Mouse (Mus musculus): Measurements from ENCODE around the gene Lrp2.

The Lrp2 gene

DNA sequence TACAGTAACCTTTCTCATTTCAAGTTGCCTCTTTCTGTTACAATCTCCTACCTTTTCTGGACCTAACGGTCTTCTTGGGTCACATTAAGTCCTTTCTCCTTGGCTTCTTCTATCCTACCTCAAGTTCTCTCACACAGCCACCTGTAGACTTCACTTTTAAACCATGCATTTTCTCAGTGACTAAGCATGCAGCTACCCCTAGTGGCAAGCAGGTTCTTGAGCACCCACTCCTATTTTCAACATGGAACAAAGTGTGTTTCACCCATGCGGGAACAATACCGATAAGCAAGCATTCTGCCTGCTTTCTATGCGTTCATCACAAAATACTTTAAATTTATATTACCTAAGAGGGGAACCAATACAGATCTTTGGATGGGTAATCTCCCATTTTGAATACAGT is 92.7 kb downstream of the Lrp2 start:
- no peak for DNase-seq

DNA sequence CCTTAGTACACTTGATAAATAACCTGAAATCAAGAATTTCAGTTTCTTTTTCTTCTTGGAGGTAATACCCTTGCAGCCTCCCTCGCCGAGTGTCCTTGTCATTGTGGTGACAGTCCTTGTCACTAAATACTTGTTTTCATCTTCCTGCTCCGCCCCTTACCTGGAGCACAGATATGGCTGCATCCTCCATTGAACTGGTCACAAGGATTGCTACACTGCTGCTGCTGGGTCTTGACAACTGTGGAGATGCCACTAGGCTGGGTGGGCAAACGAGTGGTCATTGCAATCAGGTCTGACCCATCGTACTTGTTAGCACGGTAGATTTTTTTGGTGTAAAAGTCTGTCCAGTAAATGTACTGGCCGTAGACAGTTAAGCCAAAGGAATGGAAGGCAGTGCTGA is 104.9 kb downstream of the Lrp2 start:
- DNase-seq, result no peak

DNA sequence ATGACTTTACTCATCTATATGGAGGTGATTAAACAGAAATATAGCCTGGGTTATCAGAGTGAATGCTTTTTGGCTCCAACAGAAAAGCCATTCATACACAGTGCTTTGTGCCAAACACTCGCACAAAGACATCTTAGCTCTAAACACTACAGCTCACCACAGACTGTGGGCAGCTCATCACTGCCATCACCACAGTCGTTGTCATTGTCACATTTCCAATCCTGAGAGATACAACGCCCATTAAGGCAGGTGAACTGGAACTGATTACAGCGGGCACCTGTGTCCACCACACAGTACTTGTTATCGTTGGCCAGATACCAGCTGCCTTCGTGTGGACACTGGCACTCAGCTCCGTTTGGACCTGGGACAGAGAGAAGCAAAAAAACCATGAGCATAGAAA is 106.0 kb downstream of the Lrp2 start:
- DNase-seq, result no peak

DNA sequence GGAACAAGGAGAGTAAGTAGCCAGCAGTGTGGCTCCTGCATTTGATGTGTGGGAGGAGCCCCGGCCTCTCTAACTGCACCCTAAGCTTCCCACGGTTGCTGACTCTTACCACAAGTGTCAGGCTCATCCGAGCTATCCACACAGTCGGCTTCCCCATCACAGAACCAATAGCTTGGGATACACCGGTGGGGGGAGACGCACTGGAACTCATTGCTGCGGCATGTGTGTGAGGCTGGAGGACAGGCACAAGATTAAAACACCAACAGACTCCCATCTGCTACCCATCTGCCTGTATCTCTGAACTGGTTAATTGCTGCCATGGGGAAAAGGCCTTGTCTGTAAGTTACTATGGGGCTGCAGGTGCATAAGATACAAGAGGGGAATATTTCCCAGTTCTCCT is 109.0 kb downstream of the Lrp2 start:
- DNase-seq, result no peak

DNA sequence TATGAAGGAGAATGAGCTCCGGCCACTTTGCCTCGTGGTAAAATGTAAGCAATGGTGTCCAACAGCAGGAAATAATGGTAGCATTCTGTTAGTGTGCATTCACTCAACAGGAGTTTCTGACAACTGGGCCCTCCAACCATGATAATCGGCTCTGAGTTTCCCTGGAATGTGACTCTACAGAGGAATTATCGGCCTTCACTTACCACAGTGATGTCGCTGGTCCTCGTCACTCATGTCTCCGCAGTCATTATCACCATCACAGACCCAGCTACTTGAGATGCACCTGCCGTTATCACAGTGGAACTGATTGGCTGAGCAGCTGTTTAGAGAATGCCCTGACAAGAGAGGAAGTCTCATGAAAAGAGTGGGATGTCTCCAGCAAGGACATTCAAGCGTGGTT is 110.7 kb downstream of the Lrp2 start:
- DNase-seq, result no peak

DNA sequence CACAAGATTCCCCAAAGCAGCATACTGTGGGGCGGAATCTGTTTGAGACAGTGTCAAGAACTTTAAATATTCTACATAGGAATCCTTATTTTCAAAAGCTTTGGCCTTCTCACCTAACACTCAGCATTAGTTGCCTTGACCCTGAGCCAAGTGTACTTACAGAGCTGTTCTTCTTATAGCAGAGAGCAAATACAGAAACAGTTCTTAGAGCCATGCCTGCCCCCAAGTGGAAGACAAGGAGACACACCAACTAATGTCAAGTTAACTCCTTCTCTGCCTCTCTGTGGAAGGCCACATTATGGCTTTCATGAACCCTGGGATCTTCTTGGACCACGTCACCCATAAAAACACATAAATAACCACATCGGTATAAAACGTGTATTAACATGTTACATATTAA is 114.0 kb downstream of the Lrp2 start:
- no peak for DNase-seq

DNA sequence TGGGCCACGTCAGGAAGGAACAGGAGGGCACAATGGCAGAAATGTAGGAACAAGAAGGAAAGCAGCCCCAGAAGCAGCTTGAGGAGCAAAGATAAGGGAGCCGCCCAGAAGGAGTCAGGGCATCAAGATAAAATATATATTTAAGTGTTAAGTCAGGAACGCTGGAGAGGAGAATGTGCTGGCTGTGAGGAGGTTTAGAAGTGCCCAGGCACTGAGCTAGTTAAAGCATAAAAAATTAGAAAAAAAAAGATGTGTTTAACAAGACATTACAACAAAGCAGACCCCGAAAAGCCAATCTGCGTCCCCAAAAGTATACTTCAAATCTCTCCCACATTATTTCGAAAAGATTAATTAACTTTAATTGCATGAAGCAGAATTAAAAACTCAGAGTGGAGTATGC is 122.3 kb downstream of the Lrp2 start:
- no peak for DNase-seq

DNA sequence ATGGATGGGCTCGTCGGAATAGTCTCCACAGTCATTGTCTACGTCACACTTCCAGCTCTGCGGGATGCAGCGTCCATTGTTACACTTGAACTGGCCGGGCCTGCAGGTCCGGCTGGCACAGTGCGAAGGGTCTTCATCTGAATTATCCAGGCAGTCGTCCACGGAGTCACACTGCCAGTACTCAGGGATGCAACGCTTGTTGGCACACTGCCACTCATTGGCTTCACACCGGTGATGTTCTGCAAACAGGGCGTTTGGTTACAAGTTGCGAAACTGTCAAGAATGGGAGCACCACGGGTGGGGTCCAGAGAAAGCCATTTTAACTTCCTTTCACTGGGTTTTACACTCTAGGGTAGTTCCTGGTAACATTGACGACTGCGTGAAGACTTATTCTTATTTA is 126.4 kb downstream of the Lrp2 start:
- DNase-seq, result no peak

DNA sequence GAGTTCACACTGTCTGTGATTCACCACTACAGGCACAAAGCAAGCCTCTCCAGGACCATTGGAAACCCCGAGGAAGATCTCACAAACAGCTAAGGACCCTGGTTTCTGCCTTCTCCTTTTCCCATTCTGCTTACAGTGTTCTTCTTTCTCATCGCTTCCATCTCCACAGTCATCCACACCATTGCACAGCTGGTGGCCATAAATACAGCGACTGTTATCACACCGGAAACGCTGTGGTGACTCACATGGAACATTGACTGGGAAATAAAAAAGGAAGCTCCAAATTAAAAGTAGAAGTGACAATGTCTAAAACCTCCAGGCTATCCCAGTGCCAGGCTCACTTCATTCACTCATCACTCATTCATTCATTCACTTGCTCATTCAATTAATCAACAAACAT is 134.7 kb downstream of the Lrp2 start:
- no peak for DNase-seq

DNA sequence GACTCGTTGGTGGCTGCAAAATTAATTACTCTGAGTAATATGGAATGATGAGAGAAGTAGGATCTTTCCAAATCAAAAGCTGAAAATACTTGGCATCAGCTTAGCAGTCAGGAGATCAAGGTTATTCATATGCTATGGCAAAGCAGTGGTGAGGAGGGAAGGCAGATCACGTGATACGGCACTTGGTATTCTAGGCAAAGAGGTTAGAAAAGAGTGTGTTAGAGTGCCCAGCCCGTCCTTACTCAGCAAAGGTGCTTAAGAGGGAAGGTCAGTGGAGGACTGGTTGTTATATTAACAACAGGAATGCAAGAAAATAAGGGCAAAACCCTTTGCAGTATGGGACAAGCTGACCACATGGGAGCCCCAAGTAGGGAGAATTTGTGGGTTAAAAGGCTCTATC is 137.3 kb downstream of the Lrp2 start:
- DNase-seq, result no peak

DNA sequence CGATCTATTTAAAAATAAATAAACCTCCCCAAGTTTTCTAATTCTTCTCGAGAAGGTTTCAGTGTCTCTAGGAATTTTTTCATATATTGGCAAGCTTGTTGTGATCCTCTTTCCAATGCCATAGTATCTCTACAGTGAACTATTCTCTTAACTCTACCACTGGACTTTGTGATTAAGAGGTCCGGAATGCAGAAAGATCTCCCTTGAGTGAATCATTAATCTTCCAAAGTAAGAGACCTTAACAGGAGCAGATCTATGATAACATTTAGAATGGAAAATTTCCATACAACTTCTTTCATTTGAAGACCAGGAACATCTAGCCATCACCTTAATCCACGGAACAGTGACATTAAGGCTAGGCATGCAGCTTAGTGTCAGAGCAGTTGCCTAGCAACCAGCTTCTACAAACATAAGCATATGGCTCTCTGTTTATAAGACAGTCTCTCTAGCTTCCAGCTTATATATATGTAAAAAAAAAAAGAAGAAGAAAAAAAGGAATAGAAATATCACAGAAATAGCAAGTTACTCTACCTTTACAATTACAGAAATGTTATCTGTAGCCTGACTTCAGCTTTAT is 139.9 kb downstream of the Lrp2 start:
- DNase-seq, result no peak

DNA sequence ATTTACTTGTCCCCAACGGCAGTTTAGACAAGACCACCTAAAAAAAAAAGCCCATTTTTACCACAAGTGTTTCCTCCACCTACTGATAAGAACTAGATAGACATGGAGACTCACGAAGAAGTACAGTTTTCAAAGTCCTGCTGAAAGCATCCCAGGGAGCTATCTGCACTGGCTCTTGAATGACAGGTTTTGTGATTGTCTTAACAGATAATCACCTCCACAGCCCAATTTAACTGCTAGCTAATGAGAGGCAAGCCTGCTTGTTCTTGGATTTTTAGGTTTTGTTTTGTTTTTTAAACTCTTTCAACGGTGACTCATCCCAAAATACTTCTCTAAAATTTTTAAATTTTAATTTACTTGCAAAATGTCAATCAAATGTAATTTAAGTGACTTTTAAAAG is 144.2 kb downstream of the Lrp2 start:
- no peak for DNase-seq

DNA sequence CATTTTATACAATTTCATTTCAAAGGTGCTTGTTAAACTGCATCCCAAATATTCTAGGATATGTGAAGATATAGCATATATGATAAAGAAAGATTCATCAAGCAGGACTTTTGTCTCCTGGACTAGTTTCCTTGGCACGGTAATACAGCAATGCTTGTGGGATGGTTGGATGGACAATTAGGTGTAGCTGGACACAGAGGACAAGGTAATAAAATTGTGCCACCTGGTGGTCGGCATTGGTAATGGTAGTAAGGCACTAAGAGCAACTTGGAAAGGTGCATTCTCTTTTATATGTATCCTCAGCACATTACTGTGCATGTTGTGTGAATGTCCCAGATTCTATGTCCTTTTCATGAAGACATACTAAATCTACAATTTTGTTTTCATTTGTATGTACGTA is 157.7 kb downstream of the Lrp2 start:
- peak; percentile 49 for DNase-seq

DNA sequence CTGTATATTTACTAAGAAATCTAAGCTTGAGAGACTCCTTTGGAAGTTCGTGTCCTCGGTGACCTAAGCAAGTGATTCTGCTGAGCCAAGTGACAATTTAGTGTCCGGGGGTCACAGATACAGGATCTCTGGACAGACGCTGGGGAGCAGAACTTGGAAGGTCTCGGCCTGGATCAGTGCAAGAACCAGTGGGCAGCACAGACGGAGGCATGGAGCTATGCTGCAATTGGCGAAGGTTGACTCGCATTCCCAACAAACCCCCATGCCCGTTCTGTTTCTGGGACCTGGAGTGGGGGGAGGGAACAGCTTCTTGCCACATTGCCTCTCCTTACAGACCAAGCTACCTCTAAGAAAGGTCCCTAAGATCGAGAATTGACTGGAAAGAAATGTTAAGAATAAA is 158.7 kb downstream of the Lrp2 start:
- DNase-seq, result no peak

DNA sequence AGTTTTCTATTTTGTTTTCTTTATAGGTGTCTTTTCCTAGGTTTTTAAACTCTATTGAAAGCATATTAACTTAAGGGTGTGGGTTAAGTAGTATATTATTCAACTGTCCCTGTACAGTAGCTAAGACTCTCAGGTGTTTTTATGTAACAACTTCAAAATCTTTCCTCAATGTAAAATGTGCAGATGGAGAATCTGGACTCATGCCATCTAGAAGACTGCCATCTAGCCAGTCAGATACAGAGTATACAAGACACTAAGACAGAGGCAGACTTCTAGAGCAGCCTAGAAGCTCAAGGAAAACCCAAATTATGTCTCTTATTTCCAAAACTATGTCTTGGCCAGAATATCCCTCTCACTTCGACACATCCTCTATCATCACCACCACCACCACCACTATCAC is 159.8 kb downstream of the Lrp2 start:
- DNase-seq, result no peak

DNA sequence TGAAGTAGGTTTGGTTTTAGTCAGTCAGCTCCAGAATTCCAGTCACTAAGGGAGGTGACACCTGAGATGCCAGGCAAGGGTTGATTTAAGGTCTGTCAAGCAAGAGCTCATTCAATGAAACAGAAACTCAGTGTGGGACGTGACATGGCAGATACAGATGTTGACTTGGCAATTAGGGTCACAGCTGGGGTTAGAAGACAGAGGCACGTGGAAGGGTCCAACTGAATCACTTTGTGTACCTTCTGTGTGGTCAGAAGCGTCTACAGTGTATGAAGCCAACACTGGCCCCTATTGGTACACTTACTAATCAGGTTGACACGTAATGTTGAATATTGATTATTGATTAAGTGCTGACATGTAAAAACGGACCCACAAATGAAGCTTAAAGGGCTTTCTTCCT is 161.0 kb downstream of the Lrp2 start:
- no peak for DNase-seq

DNA sequence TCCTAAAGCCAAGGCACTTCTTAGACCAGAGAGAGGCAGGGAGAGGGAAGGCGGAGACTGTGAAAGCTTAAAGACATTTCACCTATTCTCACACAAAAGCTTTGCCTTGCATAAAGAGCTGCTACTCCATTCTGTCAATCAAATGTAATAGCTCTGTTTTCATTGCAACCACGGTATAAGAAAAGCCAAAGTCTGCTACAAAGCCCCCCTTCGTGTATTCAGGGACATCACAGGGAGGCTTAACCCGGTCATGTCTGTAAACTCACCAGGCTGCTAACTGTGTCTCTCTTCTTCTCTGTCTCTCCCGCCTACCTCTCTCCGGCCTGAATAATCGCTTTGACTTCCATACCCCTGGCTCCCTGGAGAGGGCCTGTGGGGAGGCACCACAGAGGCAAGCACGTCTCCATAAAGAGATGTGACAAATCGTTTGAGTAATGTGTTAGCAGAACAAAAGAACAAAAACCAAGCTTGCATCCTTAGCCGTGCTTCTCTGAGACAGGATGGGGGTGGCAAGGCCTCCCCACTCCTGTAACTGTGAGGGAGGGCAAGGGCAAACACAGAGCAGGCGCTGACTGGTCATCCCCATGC is 167.5 kb downstream of the Lrp2 start:
- no peak for DNase-seq

DNA sequence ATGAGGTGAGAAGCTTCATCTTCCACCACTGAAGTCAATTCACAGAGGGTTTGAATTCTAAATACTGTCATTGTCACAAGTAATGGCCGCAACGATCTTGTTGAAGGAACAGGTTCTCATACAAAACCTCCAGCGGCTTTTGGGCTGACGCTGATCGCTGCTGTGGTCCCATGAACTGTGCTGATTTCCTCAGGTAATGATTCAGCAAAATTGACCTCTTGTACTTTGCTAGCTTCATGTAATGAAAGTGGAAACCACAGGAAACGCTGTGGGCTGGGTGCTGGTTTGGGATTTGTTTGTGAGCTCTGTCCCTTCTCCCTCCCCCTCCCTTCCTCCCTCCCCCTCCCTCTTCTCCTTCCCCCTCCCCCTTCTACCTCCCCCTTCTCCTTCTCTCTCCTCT is 170.8 kb downstream of the Lrp2 start:
- DNase-seq, result no peak

DNA sequence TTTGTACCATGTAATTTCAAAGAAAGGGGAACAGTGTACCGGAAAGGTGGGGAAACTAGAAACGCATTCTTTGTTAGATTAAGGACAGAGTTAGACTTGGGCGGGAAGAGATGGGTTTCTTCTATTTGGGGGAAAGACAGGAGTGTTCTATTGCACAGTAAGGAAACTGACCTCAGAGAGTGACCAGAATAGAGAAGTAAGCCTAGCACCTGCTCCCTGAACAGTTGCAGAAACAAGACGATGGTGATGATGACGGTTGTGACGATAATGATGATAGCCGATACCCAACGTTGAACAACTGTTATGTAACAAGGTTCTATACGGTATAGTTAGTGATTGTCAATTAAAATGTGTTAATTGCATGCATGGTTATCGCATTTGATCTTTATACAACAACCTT is 171.3 kb downstream of the Lrp2 start:
- DNase-seq, result no peak

DNA sequence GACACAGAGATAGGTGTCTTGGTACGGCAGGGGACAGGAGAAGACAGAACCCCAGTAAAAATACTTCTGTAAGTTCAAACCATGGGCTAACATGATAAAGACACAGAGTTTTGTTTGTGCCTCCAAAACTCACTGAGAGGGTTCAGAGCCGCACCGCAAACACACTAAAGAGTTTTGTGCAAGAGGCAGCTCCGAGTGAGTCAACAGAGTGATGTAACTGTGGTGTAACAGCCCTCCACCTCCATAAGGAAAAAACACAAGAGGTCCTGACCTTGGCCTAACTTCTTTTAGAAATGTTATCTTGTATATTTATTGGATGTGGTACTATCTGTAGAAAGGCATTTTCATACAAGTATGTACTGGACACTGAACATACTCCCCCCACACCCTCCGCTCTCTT is 180.2 kb downstream of the Lrp2 start:
- DNase-seq, result no peak

DNA sequence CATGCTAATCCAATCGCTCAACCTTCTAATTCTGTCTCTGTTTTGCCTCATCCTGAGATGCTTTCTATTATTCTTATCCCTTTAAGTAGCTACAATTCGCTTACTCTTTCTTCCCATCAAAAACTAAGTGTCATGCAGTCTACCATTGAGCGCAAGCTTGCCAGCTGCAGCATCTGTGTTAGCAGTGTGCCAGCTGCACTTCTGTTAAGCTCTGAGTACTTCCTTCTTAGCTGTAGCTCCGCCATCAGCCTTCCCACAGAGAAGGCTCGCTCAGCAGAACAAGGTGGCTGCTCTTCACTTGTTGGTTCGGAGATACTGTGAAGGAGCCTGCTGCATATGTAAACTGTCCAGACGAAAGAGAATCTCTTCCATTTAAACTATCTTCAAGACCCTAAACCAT is 183.6 kb downstream of the Lrp2 start:
- no peak for DNase-seq

DNA sequence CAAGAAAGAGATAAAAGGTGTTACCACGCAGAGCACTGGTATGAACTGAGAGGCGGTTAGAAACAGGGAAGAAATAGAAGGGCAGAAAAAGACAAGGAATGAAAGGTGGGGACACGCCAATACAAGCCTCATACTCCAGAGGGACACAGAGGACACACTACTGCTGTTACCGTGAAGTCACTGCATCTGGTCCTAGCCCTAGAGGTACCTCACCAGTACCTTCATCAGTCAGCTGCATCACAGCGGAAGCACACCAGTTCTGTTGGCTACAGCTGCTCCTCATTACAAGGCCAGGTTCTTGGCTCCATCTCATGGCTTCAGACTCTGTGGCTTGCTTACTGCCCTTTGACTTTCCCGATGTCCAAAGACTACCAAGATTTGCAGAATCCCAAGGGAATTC is 184.0 kb downstream of the Lrp2 start:
- no peak for DNase-seq

DNA sequence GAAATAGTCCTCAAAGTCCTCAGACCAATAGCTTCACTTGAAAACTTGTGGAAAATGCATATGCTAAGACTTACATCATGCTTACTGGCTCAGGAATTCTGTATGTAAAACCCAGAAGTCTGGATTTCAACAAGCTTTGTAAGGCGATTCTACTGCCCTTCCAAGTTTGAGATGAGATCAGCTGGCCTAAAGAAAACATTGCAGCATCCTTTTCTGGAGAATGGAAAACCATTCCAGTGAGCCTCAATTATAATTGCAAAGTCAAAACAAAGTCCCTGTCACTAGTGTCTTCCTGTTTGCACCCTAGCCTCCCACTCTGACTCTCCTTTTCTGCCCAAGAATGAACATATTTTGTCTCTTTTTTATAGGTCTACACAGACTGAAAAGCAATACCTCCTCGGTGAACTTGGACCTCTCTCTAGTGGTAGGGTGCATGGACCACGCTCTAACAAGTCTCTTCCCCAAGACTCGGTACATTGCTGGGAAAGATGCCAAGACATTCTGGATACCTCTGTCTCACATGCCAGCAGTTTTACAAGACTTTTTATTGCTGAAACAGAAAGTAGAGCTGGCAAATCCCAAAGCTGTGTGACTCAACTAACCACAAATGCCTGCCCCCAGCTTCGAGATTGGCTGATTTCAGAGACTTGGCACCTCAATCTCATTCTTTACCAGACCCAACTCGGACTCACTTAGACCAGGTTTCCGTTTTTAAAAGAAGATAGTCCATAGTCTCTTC is 184.8 kb downstream of the Lrp2 start:
- no peak for DNase-seq

DNA sequence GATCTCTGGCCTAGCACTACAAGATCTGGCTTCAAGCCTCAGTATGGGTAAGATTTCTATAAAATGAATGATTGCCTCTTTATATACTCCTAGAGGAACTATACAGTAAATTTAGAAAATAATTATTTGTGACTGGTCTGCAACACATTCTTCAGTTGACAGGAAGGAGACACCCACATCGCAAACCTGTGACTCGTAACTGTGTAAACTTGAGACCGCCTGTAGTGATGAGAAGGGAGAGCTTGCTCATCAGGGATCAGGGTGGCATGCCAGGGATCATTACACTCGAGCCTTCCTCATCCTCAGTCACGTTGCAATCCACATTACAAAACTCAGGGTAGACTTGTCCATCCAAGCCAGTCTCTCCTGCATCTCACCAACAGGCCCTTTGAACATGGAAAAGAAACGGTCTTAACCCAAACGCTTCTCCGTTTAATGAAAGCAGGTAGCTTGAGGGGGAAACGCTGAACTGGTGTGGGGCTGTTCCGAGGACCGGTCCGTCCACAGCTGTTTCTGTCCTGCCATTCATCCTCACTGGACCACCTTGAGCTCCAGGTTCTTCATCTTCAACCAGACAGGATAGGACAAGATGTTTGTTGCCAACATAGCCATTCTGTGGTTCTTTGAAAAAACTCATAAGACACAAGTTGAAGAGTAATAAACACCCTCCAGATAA is 189.0 kb downstream of the Lrp2 start:
- no peak for DNase-seq
